Mouse (Mus musculus) kidney, embryonic 15.5 days (tissue): Measurements from ENCODE around the gene 6430628N08Rik. TPM values are rescaled to one million over a fixed set of nuclear protein-coding genes. Genes with fewer than 3 reads are reported as not detected.

ENCODE experiments used
- ATAC-seq: fragments of 200-750 bp; cut with Nextera tagmentation; replicated peaks from 2 replicates; pipeline ENCODE4 v1.8.0; 2017; ENCODE audit warnings: moderate TSS enrichment; ENCODE audit not compliant: low FRiP score
- H3K27ac ChIP-seq: fragments of 300-500 bp; sonication (generic); 2 replicates; pipeline ENCODE4 v1.5.1; 2015; ENCODE audit warnings: mild to moderate bottlenecking, inconsistent platforms
- H3K27me3 ChIP-seq: fragments of 300-500 bp; sonication (generic); 2 replicates; pipeline ENCODE4 v1.6.1; 2015; ENCODE audit warnings: inconsistent platforms
- H3K36me3 ChIP-seq: fragments of 300-500 bp; sonication (generic); 2 replicates; pipeline ENCODE4 v1.6.1; 2015; ENCODE audit warnings: inconsistent platforms
- H3K4me1 ChIP-seq: fragments of 300-500 bp; sonication (generic); 2 replicates; pipeline ENCODE4 v1.6.1; 2015; ENCODE audit warnings: inconsistent platforms
- H3K4me2 ChIP-seq: fragments of 300-500 bp; sonication (generic); 2 replicates; pipeline ENCODE4 v1.6.1; 2015; ENCODE audit warnings: moderate library complexity, mild to moderate bottlenecking, inconsistent platforms
- H3K4me3 ChIP-seq: fragments of 300-500 bp; sonication (generic); replicated peaks from 2 replicates; pipeline ENCODE4 v1.5.1; 2015; ENCODE audit warnings: mild to moderate bottlenecking, inconsistent platforms
- H3K9ac ChIP-seq: fragments of 300-500 bp; sonication (generic); 2 replicates; pipeline ENCODE4 v1.6.1; 2015; ENCODE audit warnings: mild to moderate bottlenecking, inconsistent platforms
- H3K9me3 ChIP-seq: fragments of 300-500 bp; sonication (generic); replicated peaks from 2 replicates; pipeline ENCODE4 v1.6.1; 2016; ENCODE audit warnings: inconsistent platforms
- WGBS: fragments of 180-500 bp; shearing (Covaris S2); methylation state at CpG from one replicate; pipeline ENCODE4 v1.1.7; 2015; ENCODE audit warnings: mixed read lengths; 5-methylcytosine and 5-hydroxymethylcytosine counted together
- polyA plus RNA-seq: library from polyadenylated mRNA; unstranded; fragments of >200 nt; fragmentation: Nextera tagmentation; extraction: Ambion mirVana; gene quantifications from 2 replicates; pipeline ENCODE4 v1.2.1, GENCODE M21; 2015

6430628N08Rik gene
- polyA plus RNA-seq, 1 experiment from 2014 or later = not detected

DNA sequence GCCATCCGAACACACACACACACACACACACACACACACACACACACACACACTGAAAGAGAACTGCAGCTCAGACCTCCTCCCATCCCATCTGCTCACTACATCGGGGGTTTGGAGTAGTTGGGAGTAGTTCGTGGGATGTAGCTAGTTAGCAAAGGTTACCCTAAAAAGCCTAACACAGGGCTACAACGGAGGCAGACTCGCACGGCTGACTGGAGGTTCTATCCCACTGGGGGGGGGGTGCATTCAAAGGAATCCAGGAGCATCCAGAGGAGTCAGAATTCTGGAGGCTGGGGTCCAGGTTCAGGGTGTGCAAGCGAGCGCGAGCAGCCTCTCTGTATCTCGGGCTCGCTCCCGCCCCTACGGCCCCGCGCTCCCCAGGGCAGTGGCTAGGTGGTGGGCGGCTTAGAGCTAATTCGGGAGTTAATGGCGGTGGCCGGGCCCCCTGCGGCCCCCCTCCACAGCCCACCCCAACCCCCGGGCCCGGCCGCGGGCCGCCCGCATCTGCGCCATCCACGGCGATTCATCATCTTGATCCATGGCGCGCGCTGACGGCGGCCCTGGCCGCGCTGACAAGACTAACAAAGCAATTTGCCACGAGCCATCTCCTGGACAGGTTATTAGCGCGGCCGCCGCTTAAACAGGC, 53.3 kb downstream of the 6430628N08Rik start:
- no peak for ATAC-seq
- no peaks in the 10 kb centered on the region for H3K36me3 ChIP-seq
- peak overlapping the region; percentile 30; the same call in 1 of the 2 replicates for H3K4me2 ChIP-seq
- peak overlapping the region; percentile 7; the same call in 1 of the 2 replicates for H3K4me3 ChIP-seq
- WGBS = under 1% methylated on average over 41 of the region's 41 CpGs
- H3K4me1 ChIP-seq = peaks cover 20% of the 10 kb centered on the region
- peaks cover 100% of the 10 kb centered on the region for H3K27me3 ChIP-seq
- H3K27ac ChIP-seq = no peak overlapping the region
- no peak overlapping the region for H3K9ac ChIP-seq
- H3K9me3 ChIP-seq = no peaks in the 10 kb centered on the region

Other genes starting within 250 kb of the 6430628N08Rik start
- gene Cyp4b1, start 242.9 kb upstream of the 6430628N08Rik start, polyA plus RNA-seq = 5.6 and 6.2 TPM in 2 replicates
- 36.7 and 37.2 TPM in 2 replicates for gene Efcab14, start 152.9 kb upstream of the 6430628N08Rik start, polyA plus RNA-seq
- 0.28 and 0.60 TPM in 2 replicates for gene Tex38, start 109.6 kb upstream of the 6430628N08Rik start, polyA plus RNA-seq
- gene Atpaf1, start 105.9 kb upstream of the 6430628N08Rik start, polyA plus RNA-seq = 55.2 and 60.7 TPM in 2 replicates
- 12.4 and 14.6 TPM in 2 replicates for gene Mob3c, start 62.6 kb upstream of the 6430628N08Rik start, polyA plus RNA-seq
- gene Mknk1, start 51.5 kb upstream of the 6430628N08Rik start, polyA plus RNA-seq = 23.4 and 25.6 TPM in 2 replicates
- 0.08 TPM in 1 of 2 replicates, not detected in the other for gene Kncn, start 6.3 kb upstream of the 6430628N08Rik start, polyA plus RNA-seq
- not detected in 2 replicates for gene Dmbx1, start 49.3 kb downstream of the 6430628N08Rik start, polyA plus RNA-seq
- 8.9 and 10.5 TPM in 2 replicates for gene Faah, start 127.3 kb downstream of the 6430628N08Rik start, polyA plus RNA-seq
- gene Nsun4, start 163.2 kb downstream of the 6430628N08Rik start, polyA plus RNA-seq = 17.7 and 20.8 TPM in 2 replicates
- 524 and 598 TPM in 2 replicates for gene Uqcrh, start 184.4 kb downstream of the 6430628N08Rik start, polyA plus RNA-seq
- 72.4 and 79.5 TPM in 2 replicates for gene Lrrc41, start 184.6 kb downstream of the 6430628N08Rik start, polyA plus RNA-seq
- gene Rad54l, start 233.0 kb downstream of the 6430628N08Rik start, polyA plus RNA-seq = 34.4 and 36.6 TPM in 2 replicates
- 61.7 and 62.2 TPM in 2 replicates for gene Pomgnt1, start 233.2 kb downstream of the 6430628N08Rik start, polyA plus RNA-seq